Mouse (Mus musculus) limb, embryonic 15.5 days (tissue): ENCODE measurements around the gene Filip1l. TPM values are rescaled to one million over a fixed set of nuclear protein-coding genes. Genes with fewer than 3 reads are reported as not detected.

Experiments
- ATAC-seq: fragments of 200-750 bp; cut with Nextera tagmentation; 2 replicates; pipeline ENCODE4 v1.8.0; 2017; ENCODE audit warnings: low read depth, moderate TSS enrichment; ENCODE audit not compliant: insufficient number of reproducible peaks, low FRiP score, low TSS enrichment
- H3K27ac ChIP-seq: fragments of 300-500 bp; sonication (generic); 2 replicates; pipeline ENCODE4 v1.5.1; 2015; ENCODE audit warnings: moderate library complexity, mild to moderate bottlenecking, inconsistent platforms
- H3K27me3 ChIP-seq: fragments of 300-500 bp; sonication (generic); 2 replicates; pipeline ENCODE4 v1.6.1; 2015; ENCODE audit warnings: inconsistent platforms
- H3K36me3 ChIP-seq: fragments of 300-500 bp; sonication (generic); 2 replicates; pipeline ENCODE4 v1.6.1; 2015; ENCODE audit warnings: inconsistent platforms
- H3K4me1 ChIP-seq: fragments of 300-500 bp; sonication (generic); 2 replicates; pipeline ENCODE4 v1.6.1; 2015; ENCODE audit warnings: inconsistent platforms
- H3K4me2 ChIP-seq: fragments of 300-500 bp; sonication (generic); 2 replicates; pipeline ENCODE4 v1.6.1; 2015; ENCODE audit warnings: mild to moderate bottlenecking, inconsistent platforms
- H3K4me3 ChIP-seq: fragments of 300-500 bp; sonication (generic); 2 replicates; pipeline ENCODE4 v1.5.1; 2015; ENCODE audit warnings: mild to moderate bottlenecking, inconsistent platforms
- H3K9ac ChIP-seq: fragments of 300-500 bp; sonication (generic); 2 replicates; pipeline ENCODE4 v1.6.1; 2015; ENCODE audit warnings: inconsistent platforms
- H3K9me3 ChIP-seq: fragments of 300-500 bp; sonication (generic); 2 replicates; pipeline ENCODE4 v1.6.1; 2016; ENCODE audit warnings: inconsistent platforms
- WGBS: fragments of 180-500 bp; shearing (Covaris S2); methylation state at CpG from one replicate; pipeline ENCODE4 v1.1.7; 2015; 5-methylcytosine and 5-hydroxymethylcytosine counted together
- polyA plus RNA-seq: library from polyadenylated mRNA; unstranded; fragments of >200 nt; fragmentation: Nextera tagmentation; extraction: Ambion mirVana; gene quantifications from 2 replicates; pipeline ENCODE4 v1.2.1, GENCODE M21; 2015

The Filip1l gene
- polyA plus RNA-seq, 1 experiment from 2014 or later: 46.8 TPM

DNA sequence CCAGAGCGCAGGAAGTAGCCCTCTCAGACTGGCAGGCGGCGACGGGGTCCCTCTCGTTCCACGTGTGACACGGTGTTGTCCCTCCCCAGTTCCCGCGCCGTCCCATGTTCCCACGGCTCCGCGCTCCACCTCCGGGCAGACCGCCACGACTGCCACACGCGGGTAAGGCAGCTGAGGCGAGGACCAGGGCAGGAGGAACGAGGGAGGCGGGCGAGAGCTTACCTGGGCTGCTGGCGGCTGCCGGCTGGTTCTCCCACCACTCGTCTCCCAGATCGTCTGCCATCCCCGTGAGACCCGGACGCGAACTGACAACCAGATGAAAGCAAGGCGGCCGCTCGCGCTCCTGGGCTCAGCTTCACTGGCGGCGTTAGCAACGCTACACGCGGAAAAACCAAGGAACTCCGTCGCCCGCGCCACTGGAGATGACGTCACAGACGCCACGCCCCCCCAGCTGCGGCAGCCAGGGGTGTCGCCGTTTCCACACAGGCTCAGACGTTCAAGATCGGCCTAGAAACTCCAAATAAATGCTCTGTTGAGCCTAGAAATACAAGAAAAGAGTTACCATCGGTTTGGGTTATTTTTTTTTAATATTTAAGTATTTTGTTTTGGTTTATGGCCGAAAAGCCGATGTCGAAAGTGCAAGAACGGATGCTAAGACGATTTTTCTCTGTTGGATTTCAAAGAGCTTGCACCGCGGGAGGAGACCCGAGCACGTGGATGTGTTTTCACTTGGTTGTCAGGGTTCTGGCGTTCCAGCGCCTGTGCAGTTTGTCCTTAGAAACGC is 253.7 kb downstream of the Filip1l start, which contains the start of gene Cmss1:
TSS of gene Cmss1 (minus strand) at position 421 of the 784 bp plus-strand sequence.
- Histone ChIP-seq H3K9me3 (no peaks in the 10 kb centered on the region), H3K27me3 (no peaks in the 10 kb centered on the region), H3K4me1 (peaks cover 6% of the 10 kb centered on the region), H3K27ac (peak within 1 kb of the TSS; percentile 82), H3K4me2 (peak within 1 kb of the TSS; percentile 74), H3K36me3 (no peaks in the 10 kb centered on the region), H3K9ac (peak within 1 kb of the TSS; percentile 59), H3K4me3 (peak within 1 kb of the TSS; percentile 70)
- under 1% methylated on average over 64 of the region's 64 CpGs for WGBS
- ATAC-seq: peak; percentile 71; the same call in 1 of the 2 replicates

DNA sequence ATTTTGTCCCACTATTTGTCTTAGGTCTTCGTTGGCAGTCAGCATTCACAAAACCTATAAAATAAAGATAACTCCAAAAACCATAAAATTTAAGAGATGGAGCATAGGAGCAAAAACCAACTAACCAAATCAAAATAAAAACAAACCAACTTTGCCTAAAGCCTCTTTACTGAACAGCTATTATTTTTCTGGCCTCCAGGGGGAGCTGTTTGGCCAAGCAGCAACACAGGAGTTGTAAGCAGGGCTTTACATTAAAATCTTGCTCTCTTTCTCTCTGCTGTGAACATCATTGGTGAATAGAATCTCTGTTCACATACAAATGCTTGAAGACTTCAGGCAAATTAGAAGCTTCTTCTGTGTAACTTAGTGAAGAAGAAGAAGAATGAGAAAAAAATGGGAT is 258.9 kb downstream of the Filip1l start:
- 2% methylated on average over 1 of the region's 1 CpGs for WGBS
- H3K4me3 ChIP-seq: no peak overlapping the region
- H3K36me3 ChIP-seq: no peaks in the 10 kb centered on the region
- no peaks in the 10 kb centered on the region; the same call in 1 of the 2 replicates for H3K27me3 ChIP-seq
- no peaks in the 10 kb centered on the region for H3K9me3 ChIP-seq
- ATAC-seq: no peak
- no peak overlapping the region for H3K9ac ChIP-seq
- no peak overlapping the region for H3K27ac ChIP-seq
- no peak overlapping the region for H3K4me2 ChIP-seq
- H3K4me1 ChIP-seq: peaks cover 4% of the 10 kb centered on the region

Other genes with a start within 250 kb of the Filip1l start
- 29.3 and 32.7 TPM in 2 replicates for gene Tomm70a, start 231.4 kb upstream of the Filip1l start, polyA plus RNA-seq
- gene Nit2, start 185.8 kb upstream of the Filip1l start, polyA plus RNA-seq: 78.4 and 82.3 TPM in 2 replicates
- 34.6 and 36.3 TPM in 2 replicates for gene Tbc1d23, start 121.6 kb upstream of the Filip1l start, polyA plus RNA-seq
- gene Tmem30c, start 60.2 kb upstream of the Filip1l start, polyA plus RNA-seq: not detected in 2 replicates